Mouse (Mus musculus) kidney, adult 2 months (tissue): ENCODE data around the gene Erbin. TPM values are rescaled to one million over a fixed set of nuclear protein-coding genes. Genes with fewer than 3 reads are reported as not detected.

Experiments used
- DNase-seq: peaks from one replicate; pipeline ENCODE4 v3.0.0; 2021
- H3K27ac ChIP-seq: fragments of 200-500 bp; 2 replicates; pipeline ENCODE4 v1.5.1; 2012; ENCODE audit warnings: low read depth, low read length, control low read depth, inconsistent platforms; ENCODE audit not compliant: insufficient read depth
- H3K27me3 ChIP-seq: fragments of 200-500 bp; replicated peaks from 2 replicates; pipeline ENCODE4 v1.6.1; 2012; ENCODE audit warnings: mild to moderate bottlenecking, moderate library complexity, low read length, inconsistent platforms; ENCODE audit not compliant: control insufficient read depth, insufficient read depth
- H3K36me3 ChIP-seq: fragments of 200-500 bp; 2 replicates; pipeline ENCODE4 v1.6.1; 2012; ENCODE audit warnings: mild to moderate bottlenecking, moderate library complexity, low read length, inconsistent platforms; ENCODE audit not compliant: control insufficient read depth, insufficient read depth
- H3K4me1 ChIP-seq: fragments of 200-500 bp; 2 replicates; pipeline ENCODE4 v1.6.1; 2011; ENCODE audit warnings: low read length; ENCODE audit not compliant: control insufficient read depth, insufficient read depth
- H3K4me3 ChIP-seq: fragments of 200-500 bp; 2 replicates; pipeline ENCODE4 v1.5.1; 2011; ENCODE audit warnings: mild to moderate bottlenecking, low read depth, low read length, control low read depth; ENCODE audit not compliant: insufficient read depth
- CTCF ChIP-seq: fragments of 200-500 bp; conservative IDR thresholded peaks from 2 replicates; pipeline ENCODE4 v1.5.1; 2011; ENCODE audit warnings: low read depth, mild to moderate bottlenecking, control low read depth, low read length, moderate library complexity, mixed read lengths; ENCODE audit not compliant: insufficient read depth, insufficient read length
- POLR2A ChIP-seq: fragments of 200-500 bp; IDR thresholded peaks from one replicate; pipeline ENCODE4 v1.6.1; 2011; ENCODE audit warnings: low read depth, low read length, control low read depth
- WGBS: fragments of 180-500 bp; shearing (Covaris S2); methylation state at CpG from one replicate; pipeline ENCODE4 v1.1.7; 2018; 5-methylcytosine and 5-hydroxymethylcytosine counted together
- polyA plus RNA-seq: library from polyadenylated mRNA; depleted of rRNA; stranded (reverse); fragments of >200 nt; gene quantifications from 2 replicates; pipeline ENCODE4 v1.2.3, GENCODE M21; 2012

Erbin gene
- polyA plus RNA-seq, 1 experiment, result 18.9 TPM

DNA sequence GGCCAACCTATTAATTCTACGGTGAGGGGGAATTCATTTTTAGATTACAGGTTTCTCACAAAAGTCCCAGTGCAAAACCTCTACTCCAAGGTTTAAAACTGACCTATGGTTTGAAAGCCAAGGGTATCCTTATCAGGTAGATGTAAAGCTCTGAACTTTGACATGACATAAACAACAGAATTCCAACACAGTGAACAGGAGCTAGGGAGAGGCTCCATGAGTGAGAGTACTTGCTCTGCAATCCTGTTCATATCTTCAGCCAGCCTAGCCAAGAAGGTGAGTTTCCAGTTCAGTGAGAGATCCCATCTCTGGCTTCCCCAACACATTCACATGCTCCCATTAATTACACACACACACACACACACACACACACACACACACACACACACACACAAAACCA, 9.7 kb downstream of the Erbin start:
- Histone ChIP-seq H3K36me3 (no peaks in the 10 kb centered on the region), H3K27ac (no peak overlapping the region), H3K4me3 (no peak overlapping the region), H3K4me1 (peaks cover 4% of the 10 kb centered on the region), H3K27me3 (no peaks in the 10 kb centered on the region)
- WGBS, result 82% methylated on average over 1 of the region's 1 CpGs
- TF ChIP-seq CTCF, result no peak
- no peak for TF ChIP-seq POLR2A
- DNase-seq, result no peak

DNA sequence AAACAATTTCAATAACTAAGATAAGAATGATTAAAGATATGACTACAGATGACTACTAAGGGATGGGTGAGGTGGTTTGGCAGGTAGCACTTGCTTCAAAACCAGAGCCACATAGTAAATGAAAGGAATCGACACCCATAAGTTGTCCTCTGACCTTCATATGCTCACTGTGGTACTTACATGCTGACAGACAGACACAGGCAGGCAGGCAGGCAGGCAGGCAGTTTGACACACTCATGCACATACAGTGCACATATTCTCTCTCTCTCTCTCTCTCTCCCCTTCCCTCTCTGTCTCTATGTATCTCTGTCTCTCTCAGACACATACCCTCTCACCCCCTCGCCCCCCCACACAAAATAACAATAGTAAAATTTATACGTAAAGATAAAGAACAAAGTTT, 10.4 kb downstream of the Erbin start:
- DNase-seq, result no peak
- Histone ChIP-seq H3K27me3 (no peaks in the 10 kb centered on the region), H3K4me3 (no peak overlapping the region), H3K4me1 (peaks cover 4% of the 10 kb centered on the region), H3K27ac (no peak overlapping the region), H3K36me3 (no peaks in the 10 kb centered on the region)
- TF ChIP-seq POLR2A (no peak), CTCF (no peak)
- 50% methylated on average over 3 of the region's 3 CpGs for WGBS

DNA sequence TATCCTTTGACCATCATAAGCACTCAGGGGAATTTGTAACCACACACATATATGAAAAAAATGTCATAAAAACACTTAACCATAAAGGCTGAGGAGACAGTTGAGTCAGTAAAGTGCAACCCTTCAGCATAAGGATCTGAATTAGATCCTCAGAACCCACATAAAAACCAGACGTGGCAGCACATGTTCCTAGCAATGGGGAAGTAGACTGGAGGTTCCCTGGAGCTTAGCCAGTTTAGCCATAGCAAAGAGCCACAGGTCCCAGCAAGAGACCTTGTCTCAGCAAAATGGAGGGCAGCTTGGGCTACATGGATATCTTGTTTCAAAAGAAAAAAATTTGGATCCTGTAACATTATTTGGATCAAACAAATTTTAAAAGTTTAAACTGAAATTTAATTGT, 20.3 kb downstream of the Erbin start:
- Histone ChIP-seq H3K4me3 (no peak overlapping the region), H3K4me1 (no peaks in the 10 kb centered on the region), H3K27me3 (no peaks in the 10 kb centered on the region), H3K27ac (no peak overlapping the region), H3K36me3 (no peaks in the 10 kb centered on the region)
- no peak for TF ChIP-seq CTCF
- TF ChIP-seq POLR2A, result no peak
- 44% methylated on average over 1 of the region's 1 CpGs for WGBS
- peak; percentile 13 for DNase-seq

DNA sequence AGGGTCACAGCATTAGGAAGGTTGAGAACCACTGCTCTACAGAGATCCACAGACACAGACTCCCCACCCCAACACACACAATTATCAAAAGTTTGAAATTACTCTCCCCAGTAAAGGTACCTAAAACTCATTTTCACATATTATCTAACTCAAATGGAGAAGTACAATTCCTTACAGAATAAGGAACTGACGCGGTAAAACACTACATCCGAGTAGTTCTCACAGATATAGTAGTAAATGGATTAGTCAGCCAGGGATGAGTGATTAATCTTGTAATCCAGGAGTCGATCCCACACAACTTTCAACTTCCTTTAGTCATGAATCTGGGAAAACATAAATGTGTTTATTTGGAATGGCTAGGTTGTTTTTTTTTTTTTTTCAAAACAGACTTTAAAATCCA, 22.7 kb downstream of the Erbin start:
- no peak for TF ChIP-seq CTCF
- TF ChIP-seq POLR2A, result no peak
- Histone ChIP-seq H3K27ac (no peak overlapping the region), H3K4me3 (no peak overlapping the region), H3K36me3 (no peaks in the 10 kb centered on the region), H3K27me3 (no peaks in the 10 kb centered on the region), H3K4me1 (peaks cover 2% of the 10 kb centered on the region; the same call in 1 of the 2 replicates)
- WGBS, result 83% methylated on average over 4 of the region's 4 CpGs
- DNase-seq, result no peak

DNA sequence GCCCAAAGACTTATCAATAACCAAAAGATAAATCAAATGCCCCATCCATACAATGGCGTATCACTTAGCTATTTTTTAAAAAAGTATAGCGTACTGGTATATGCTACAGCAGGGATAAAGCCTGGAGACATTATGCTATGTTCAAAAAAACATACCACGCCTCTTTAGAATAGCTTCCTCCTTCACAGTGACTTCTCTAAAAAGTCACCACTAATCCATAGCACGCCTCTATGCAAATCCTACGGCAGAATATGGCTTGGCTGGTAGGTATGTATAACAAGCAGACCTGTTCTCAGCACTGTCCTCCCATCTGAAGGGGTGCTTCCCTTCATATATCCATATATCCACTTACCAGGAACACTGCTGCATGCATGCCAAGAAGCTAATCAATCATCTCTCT, 27.2 kb downstream of the Erbin start:
- no peak overlapping the region for H3K4me3 ChIP-seq
- no peak for TF ChIP-seq CTCF
- no peak for TF ChIP-seq POLR2A
- WGBS, result 88% methylated on average over 5 of the region's 5 CpGs
- H3K27me3 ChIP-seq, result no peaks in the 10 kb centered on the region
- H3K27ac ChIP-seq, result no peak overlapping the region
- DNase-seq, result no peak
- no peaks in the 10 kb centered on the region for H3K36me3 ChIP-seq
- peaks cover 2% of the 10 kb centered on the region; the same call in 1 of the 2 replicates for H3K4me1 ChIP-seq

DNA sequence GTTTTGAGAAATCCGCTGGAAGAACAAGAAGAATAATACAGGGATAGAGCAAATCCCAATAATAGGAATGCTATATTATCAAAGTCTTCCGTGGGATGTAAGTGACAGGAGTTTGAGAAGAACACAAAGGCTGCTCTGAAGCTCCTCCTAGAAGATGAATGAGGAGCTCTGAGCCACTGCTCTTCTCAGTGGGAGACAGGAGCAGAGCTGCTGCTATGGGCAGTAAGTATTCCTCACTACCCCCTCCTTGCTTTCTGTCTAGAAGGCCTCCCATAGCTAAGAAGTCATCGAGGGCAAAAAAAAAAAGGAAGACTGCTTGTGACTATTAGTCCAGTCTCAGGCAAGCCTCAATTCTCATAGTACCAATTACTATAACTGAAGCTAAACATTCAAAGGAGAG, 30.3 kb downstream of the Erbin start:
- DNase-seq, result no peak
- 57% methylated on average over 3 of the region's 3 CpGs for WGBS
- Histone ChIP-seq H3K27ac (no peak overlapping the region), H3K36me3 (0 out of 2 replicates have a peak, but pooled peaks cover 2% of the 10 kb centered on the region), H3K4me1 (peaks cover 2% of the 10 kb centered on the region; the same call in 1 of the 2 replicates), H3K4me3 (no peak overlapping the region), H3K27me3 (no peaks in the 10 kb centered on the region)
- TF ChIP-seq POLR2A (no peak), CTCF (no peak)

DNA sequence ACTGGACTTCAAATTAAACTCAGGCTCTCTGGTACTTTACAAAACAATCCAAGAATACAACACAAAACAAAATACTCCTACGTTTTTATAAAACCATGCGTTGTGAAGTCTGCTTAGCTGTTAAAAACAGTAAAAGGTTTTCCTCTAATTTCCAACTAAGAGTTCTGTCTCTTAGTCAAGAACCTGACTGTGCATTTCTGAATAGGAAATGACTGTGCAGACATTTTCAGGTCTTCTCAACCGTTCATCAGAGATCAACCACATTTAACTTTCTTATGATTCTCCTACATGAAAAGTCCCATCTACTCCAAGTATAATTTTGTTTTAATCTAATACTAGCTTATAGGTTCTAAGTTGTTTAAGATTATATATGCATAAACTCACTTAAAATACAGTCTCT, 33.8 kb downstream of the Erbin start:
- Histone ChIP-seq H3K36me3 (0 out of 2 replicates have a peak, but pooled peaks cover 2% of the 10 kb centered on the region), H3K27me3 (no peaks in the 10 kb centered on the region), H3K27ac (no peak overlapping the region), H3K4me3 (no peak overlapping the region), H3K4me1 (no peaks in the 10 kb centered on the region)
- TF ChIP-seq CTCF (no peak), POLR2A (no peak)
- no peak for DNase-seq
- WGBS, result 58% methylated on average over 3 of the region's 3 CpGs

DNA sequence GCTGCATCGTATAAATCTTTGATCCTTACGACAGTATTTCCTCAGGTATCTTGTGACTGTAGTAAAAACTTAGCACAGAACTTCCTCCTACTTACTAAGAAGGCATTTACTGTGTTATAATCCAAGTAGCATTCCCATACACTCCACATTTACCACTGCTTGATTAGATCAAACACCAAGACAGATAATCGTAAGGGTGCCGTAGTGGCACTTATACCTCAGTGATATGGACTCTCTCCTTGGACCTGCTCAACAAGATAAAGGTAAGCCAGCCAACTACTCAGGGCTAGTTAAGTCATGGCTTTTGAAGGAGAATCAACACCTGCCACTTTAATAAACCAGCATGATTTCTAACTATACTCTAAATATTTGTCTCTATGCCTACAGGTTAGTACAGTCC, 39.1 kb downstream of the Erbin start:
- peaks cover 2% of the 10 kb centered on the region; the same call in 1 of the 2 replicates for H3K36me3 ChIP-seq
- no peaks in the 10 kb centered on the region for H3K27me3 ChIP-seq
- whole genome bisulfite sequencing, result 86% methylated on average over 4 of the region's 4 CpGs

More for the DNA sequence above, 39.1 kb downstream of the Erbin start:
- Histone ChIP-seq H3K4me1 (peaks cover 2% of the 10 kb centered on the region; the same call in 1 of the 2 replicates), H3K4me3 (no peak overlapping the region), H3K27ac (no peak overlapping the region)
- TF ChIP-seq CTCF (no peak), POLR2A (no peak)
- DNase-seq, result no peak
